Mouse (Mus musculus) olfactory bulb, adult 2 months (tissue): ENCODE data around the gene Hist1h3d. TPM values are rescaled to one million over a fixed set of nuclear protein-coding genes. Genes with fewer than 3 reads are reported as not detected.
A peak's percentile ranks its signal among the peaks of the same experiment; 100 is the strongest.

Experiments
- H3K27ac ChIP-seq: fragments of 200-500 bp; 2 replicates; pipeline ENCODE4 v1.5.1; 2012; ENCODE audit warnings: low read depth, low read length; ENCODE audit not compliant: insufficient read depth
- H3K4me1 ChIP-seq: fragments of 200-500 bp; 2 replicates; pipeline ENCODE4 v1.6.1; 2012; ENCODE audit warnings: low read length; ENCODE audit not compliant: control insufficient read depth, insufficient read depth
- H3K4me3 ChIP-seq: fragments of 200-500 bp; 2 replicates; pipeline ENCODE4 v1.5.1; 2012; ENCODE audit warnings: mild to moderate bottlenecking, low read depth, low read length, moderate library complexity; ENCODE audit not compliant: insufficient read depth
- CTCF ChIP-seq: fragments of 200-500 bp; IDR thresholded peaks from 2 replicates; pipeline ENCODE4 v1.5.1; 2012; ENCODE audit warnings: low read depth, mild to moderate bottlenecking, low read length, moderate library complexity; ENCODE audit not compliant: insufficient read depth
- POLR2A ChIP-seq: fragments of 200-500 bp; IDR thresholded peaks from 2 replicates; pipeline ENCODE4 v1.6.1; 2012; ENCODE audit warnings: mild to moderate bottlenecking, low read depth, low read length, moderate library complexity; ENCODE audit not compliant: insufficient read depth
- WGBS: fragments of 180-500 bp; shearing (Covaris S2); methylation state at CpG from one replicate; pipeline ENCODE4 v1.1.7; 2018; 5-methylcytosine and 5-hydroxymethylcytosine counted together
- polyA plus RNA-seq: library from polyadenylated mRNA; stranded (reverse); fragments of >200 nt; gene quantifications from 2 replicates; pipeline ENCODE4 v1.2.4, GENCODE M21; 2012; ENCODE audit warnings: low replicate concordance; ENCODE audit not compliant: missing spikeins, insufficient read depth, insufficient read length

Hist1h3d gene
- not detected in 2 replicates for polyA plus RNA-seq

- WGBS = under 1% methylated on average over 18 of the region's 18 CpGs
Observed at GRCm38 (mm10) chr13:23575271-23575851, at the start of gene Hist1h3d. Gene Hist1h3d, plus strand, starts transcription at chr13:23575763.

DNA sequence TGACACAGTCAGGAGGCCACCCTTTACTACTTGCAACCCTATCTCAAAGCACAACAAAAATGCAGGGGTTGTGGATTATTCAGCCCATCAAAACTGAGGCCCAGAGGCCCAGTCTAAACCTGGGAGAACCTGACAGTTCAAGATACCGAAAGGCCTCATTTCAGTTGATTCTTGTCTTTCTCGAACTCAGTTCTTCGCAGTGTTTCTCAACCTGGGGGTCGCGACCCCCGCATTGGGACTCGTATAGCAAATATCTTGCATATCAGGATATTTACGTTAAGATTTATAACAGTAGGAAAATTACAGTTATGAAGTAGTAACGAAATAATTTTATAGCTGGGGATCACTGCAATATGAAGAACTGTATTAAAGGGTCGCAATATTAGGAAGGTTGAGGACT, 49.7 kb upstream of the Hist1h3d start:
- TF ChIP-seq CTCF (no peak), POLR2A (no peak)
- Histone ChIP-seq H3K27ac (no peak overlapping the region), H3K4me1 (no peaks in the 10 kb centered on the region), H3K4me3 (no peak overlapping the region)
- 8% methylated on average over 10 of the region's 10 CpGs for WGBS

More at GRCm38 (mm10) chr13:23575271-23575851, at the start of gene Hist1h3d:
- Histone ChIP-seq H3K4me1 (peaks cover 6% of the 10 kb centered on the region), H3K27ac (peak within 1 kb of the TSS; percentile 82), H3K4me3 (peak within 1 kb of the TSS; percentile 67)
- TF ChIP-seq CTCF = no peak
- no peak for TF ChIP-seq POLR2A

- Histone ChIP-seq H3K4me3 (no peak overlapping the region), H3K27ac (no peak overlapping the region), H3K4me1 (no peaks in the 10 kb centered on the region)
- 1% methylated on average over 17 of the region's 17 CpGs for WGBS
- no peak for TF ChIP-seq CTCF
- TF ChIP-seq POLR2A = no peak
Observed at GRCm38 (mm10) chr13:23526312-23526711, 49.3 kb upstream of the Hist1h3d start.

GRCm38 (mm10) chr13:23529005-23529404, 46.6 kb upstream of the Hist1h3d start:
- TF ChIP-seq POLR2A (no peak), CTCF (no peak)
- H3K4me3 ChIP-seq = no peak overlapping the region
- 81% methylated on average over 5 of the region's 5 CpGs for WGBS

GRCm38 (mm10) chr13:23529480-23530165, 45.9 kb upstream of the Hist1h3d start:
- H3K4me1 ChIP-seq = peaks cover 7% of the 10 kb centered on the region; the same call in 1 of the 2 replicates
- 27% methylated on average over 2 of the region's 2 CpGs for WGBS
- no peak overlapping the region for H3K27ac ChIP-seq
- no peak for TF ChIP-seq CTCF
- TF ChIP-seq POLR2A = no peak
- no peak overlapping the region for H3K4me3 ChIP-seq

More at GRCm38 (mm10) chr13:23529005-23529404, 46.6 kb upstream of the Hist1h3d start:
- Histone ChIP-seq H3K4me1 (peaks cover 6% of the 10 kb centered on the region; the same call in 1 of the 2 replicates), H3K27ac (no peak overlapping the region)

- Histone ChIP-seq H3K27ac (peak overlapping the region; percentile 95), H3K4me1 (peaks cover 9% of the 10 kb centered on the region; the same call in 1 of the 2 replicates), H3K4me3 (peak overlapping the region; percentile 57)
- TF ChIP-seq CTCF (no peak), POLR2A (no peak)
- WGBS = under 1% methylated on average over 20 of the region's 20 CpGs
Observed at GRCm38 (mm10) chr13:23530181-23530900, 45.2 kb upstream of the Hist1h3d start.

DNA sequence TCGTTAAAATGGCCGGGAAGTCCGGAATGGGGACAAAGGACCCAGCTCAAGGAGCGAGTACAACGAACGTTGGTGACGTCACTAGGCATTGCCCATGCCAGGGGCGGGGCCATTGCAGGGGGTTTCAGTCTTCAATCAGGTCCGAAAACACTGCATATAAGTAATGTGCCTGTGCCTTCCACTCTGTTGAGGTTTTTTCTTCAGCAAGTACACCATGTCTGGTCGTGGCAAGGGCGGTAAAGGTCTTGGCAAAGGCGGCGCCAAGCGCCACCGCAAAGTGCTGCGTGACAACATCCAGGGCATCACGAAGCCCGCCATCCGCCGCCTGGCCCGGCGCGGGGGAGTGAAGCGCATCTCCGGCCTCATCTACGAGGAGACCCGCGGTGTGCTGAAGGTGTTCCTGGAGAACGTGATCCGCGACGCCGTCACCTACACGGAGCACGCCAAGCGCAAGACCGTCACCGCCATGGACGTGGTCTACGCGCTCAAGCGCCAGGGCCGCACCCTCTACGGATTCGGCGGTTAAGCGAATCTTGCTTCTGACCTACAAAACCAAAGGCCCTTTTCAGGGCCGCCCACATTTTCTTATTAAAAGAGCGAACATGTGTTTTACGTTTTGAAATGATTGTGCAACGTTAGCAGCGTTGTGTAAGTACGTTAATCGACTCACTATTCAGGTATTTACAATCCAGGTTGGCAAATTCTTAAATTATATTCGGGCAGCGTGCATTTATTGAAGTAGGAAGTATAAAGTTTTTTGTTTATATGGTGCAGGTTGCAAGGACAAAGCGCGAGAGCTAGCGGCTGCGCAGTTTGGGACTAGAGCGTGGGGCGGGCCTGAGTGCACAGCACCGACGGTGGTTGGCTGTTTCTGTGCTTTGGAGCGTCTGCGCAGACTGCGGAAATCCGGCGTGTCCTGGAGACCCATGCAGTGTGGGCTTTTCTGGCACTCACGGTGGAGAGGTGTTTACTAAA, 44.4 kb upstream of the Hist1h3d start, which contains the start of gene Hist1h4h:
TSS of gene Hist1h4h (plus strand) at position 150 of the 975 bp plus-strand sequence.
- Histone ChIP-seq H3K4me3 (peak within 1 kb of the TSS; percentile 57), H3K4me1 (peaks cover 12% of the 10 kb centered on the region), H3K27ac (peak within 1 kb of the TSS; percentile 95)
- WGBS = under 1% methylated on average over 58 of the region's 70 CpGs
- no peak for TF ChIP-seq CTCF
- TF ChIP-seq POLR2A = peak; percentile 92
